Mouse (Mus musculus) kidney, adult 8-10 months (tissue): ENCODE data around the gene E130114P18Rik.

Experiments used
- DNase-seq, 2 experiments: peaks; one replicate each; pipeline ENCODE4 v3.0.0; 2022

The E130114P18Rik gene

GRCm38 (mm10) chr4:97775494-97776265 lies 2.2 kb downstream of the E130114P18Rik start:
- no peak for DNase-seq

GRCm38 (mm10) chr4:97775059-97775458 lies 2.8 kb downstream of the E130114P18Rik start:
- peak; percentile 82 to 84 for DNase-seq

- no peak for DNase-seq
Measured at GRCm38 (mm10) chr4:97774446-97774950, 3.4 kb downstream of the E130114P18Rik start.

- DNase-seq = no peak
Measured at GRCm38 (mm10) chr4:97773791-97774190, 4.1 kb downstream of the E130114P18Rik start.

GRCm38 (mm10) chr4:97773110-97773593 lies 4.7 kb downstream of the E130114P18Rik start:
- DNase-seq = peak; percentile 95 to 99

GRCm38 (mm10) chr4:97772641-97773040 lies 5.2 kb downstream of the E130114P18Rik start, which contains the start of gene Nfia:
TSS of gene Nfia (plus strand) at chr4:97772734.
- peak in 1 of 2 experiments; percentile 63 for DNase-seq

GRCm38 (mm10) chr4:97772084-97772484 lies 5.8 kb downstream of the E130114P18Rik start:
- peak; percentile 98 to 99 for DNase-seq

GRCm38 (mm10) chr4:97771426-97771825 lies 6.5 kb downstream of the E130114P18Rik start:
- no peak for DNase-seq

- DNase-seq = no peak
Measured at GRCm38 (mm10) chr4:97769861-97770260, 8.0 kb downstream of the E130114P18Rik start.

GRCm38 (mm10) chr4:97767516-97767915 lies 10.4 kb downstream of the E130114P18Rik start:
- DNase-seq = no peak

- no peak for DNase-seq
Measured at GRCm38 (mm10) chr4:97767025-97767424, 10.9 kb downstream of the E130114P18Rik start.

GRCm38 (mm10) chr4:97766100-97766499 lies 11.8 kb downstream of the E130114P18Rik start:
- DNase-seq = no peak

GRCm38 (mm10) chr4:97765341-97766020 lies 12.4 kb downstream of the E130114P18Rik start:
- peak; percentile 83 to 88 for DNase-seq

GRCm38 (mm10) chr4:97764616-97765015 lies 13.3 kb downstream of the E130114P18Rik start:
- no peak for DNase-seq

- no peak for DNase-seq
Measured at GRCm38 (mm10) chr4:97758661-97759060, 19.2 kb downstream of the E130114P18Rik start.

- peak in 1 of 2 experiments; percentile 45 for DNase-seq
Measured at GRCm38 (mm10) chr4:97757978-97758461, 19.9 kb downstream of the E130114P18Rik start.

- peak; percentile 55 to 70 for DNase-seq
Measured at GRCm38 (mm10) chr4:97757207-97757977, 20.5 kb downstream of the E130114P18Rik start.

- peak; percentile 75 to 78 for DNase-seq
Measured at GRCm38 (mm10) chr4:97754241-97754640, 23.6 kb downstream of the E130114P18Rik start.

GRCm38 (mm10) chr4:97753521-97753920 lies 24.4 kb downstream of the E130114P18Rik start:
- DNase-seq = no peak

- DNase-seq = no peak
Measured at GRCm38 (mm10) chr4:97752276-97753010, 25.4 kb downstream of the E130114P18Rik start.

- DNase-seq = peak; percentile 69 to 76
Measured at GRCm38 (mm10) chr4:97751483-97752251, 26.2 kb downstream of the E130114P18Rik start.
